Mouse (Mus musculus) erythroid progenitor cell, adult 5-6 weeks (primary cell): ENCODE results near the gene Naxe. TPM values are rescaled to one million over a fixed set of nuclear protein-coding genes. Genes with fewer than 3 reads are reported as not detected.

ENCODE experiments used
- total RNA-seq, 2 experiments: library from RNA; stranded (forward) in 1 of 2; stranded (reverse) in 1 of 2; fragments of 150-400 nt in 1 of 2; fragments of 186-747, 209-891 nt in 1 of 2; gene quantifications; 2 replicates each; pipeline versions ENCODE4 v1.2.3 to v1.2.4; 2015 to 2017; ENCODE audit warnings: low replicate concordance in 2 of 2

Gene Naxe
- total RNA-seq, 2 experiments from 2014 or later: 7.6 to 12.2 TPM

Other genes starting within 250 kb of the Naxe start
- 1.3 TPM in 1 of 2 replicates, not detected in the other for gene Pear1, start 234.2 kb downstream of the Naxe start, total RNA-seq (2015; ENCODE audit: low replicate concordance)
- gene Pear1, start 234.2 kb downstream of the Naxe start, total RNA-seq (2017; ENCODE audit: low replicate concordance): 0.98 and 1.0 TPM in 2 replicates
- gene Sh2d2a, start 211.7 kb downstream of the Naxe start, total RNA-seq (2015; ENCODE audit: low replicate concordance): 1.3 and 1.4 TPM in 2 replicates
- 0.51 and 0.83 TPM in 2 replicates for gene Sh2d2a, start 211.7 kb downstream of the Naxe start, total RNA-seq (2017; ENCODE audit: low replicate concordance)
- 12.6 and 17.7 TPM in 2 replicates for gene Prcc, start 172.9 kb downstream of the Naxe start, total RNA-seq (2015; ENCODE audit: low replicate concordance)
- 12.0 and 13.2 TPM in 2 replicates for gene Prcc, start 172.9 kb downstream of the Naxe start, total RNA-seq (2017; ENCODE audit: low replicate concordance)
- gene Hdgf, start 152.2 kb downstream of the Naxe start, total RNA-seq (2015; ENCODE audit: low replicate concordance): 255 and 262 TPM in 2 replicates
- 349 and 393 TPM in 2 replicates for gene Hdgf, start 152.2 kb downstream of the Naxe start, total RNA-seq (2017; ENCODE audit: low replicate concordance)
- 68.1 and 70.4 TPM in 2 replicates for gene Mrpl24, start 139.0 kb downstream of the Naxe start, total RNA-seq (2015; ENCODE audit: low replicate concordance)
- gene Mrpl24, start 139.0 kb downstream of the Naxe start, total RNA-seq (2017; ENCODE audit: low replicate concordance): 31.3 and 38.0 TPM in 2 replicates
- gene Isg20l2, start 128.2 kb downstream of the Naxe start, total RNA-seq (2015; ENCODE audit: low replicate concordance): 13.3 and 16.8 TPM in 2 replicates
- gene Isg20l2, start 128.2 kb downstream of the Naxe start, total RNA-seq (2017; ENCODE audit: low replicate concordance): 11.6 and 11.7 TPM in 2 replicates
- 2.5 and 5.0 TPM in 2 replicates for gene Rrnad1, start 127.8 kb downstream of the Naxe start, total RNA-seq (2015; ENCODE audit: low replicate concordance)
- 4.9 and 5.3 TPM in 2 replicates for gene Rrnad1, start 127.8 kb downstream of the Naxe start, total RNA-seq (2017; ENCODE audit: low replicate concordance)
- not detected in 2 replicates for gene Crabp2, start 109.8 kb downstream of the Naxe start, total RNA-seq (2015; ENCODE audit: low replicate concordance)
- not detected in 2 replicates for gene Crabp2, start 109.8 kb downstream of the Naxe start, total RNA-seq (2017; ENCODE audit: low replicate concordance)
- not detected in 2 replicates for gene Nes, start 87.4 kb downstream of the Naxe start, total RNA-seq (2015; ENCODE audit: low replicate concordance)
- gene Nes, start 87.4 kb downstream of the Naxe start, total RNA-seq (2017; ENCODE audit: low replicate concordance): not detected in 2 replicates
- not detected in 2 replicates for gene Bcan, start 58.3 kb downstream of the Naxe start, total RNA-seq (2015; ENCODE audit: low replicate concordance)
- gene Bcan, start 58.3 kb downstream of the Naxe start, total RNA-seq (2017; ENCODE audit: low replicate concordance): not detected in 2 replicates
- not detected in 2 replicates for gene Hapln2, start 30.9 kb downstream of the Naxe start, total RNA-seq (2015; ENCODE audit: low replicate concordance)
- not detected in 2 replicates for gene Hapln2, start 30.9 kb downstream of the Naxe start, total RNA-seq (2017; ENCODE audit: low replicate concordance)
- gene Gpatch4, start 15.4 kb downstream of the Naxe start, total RNA-seq (2015; ENCODE audit: low replicate concordance): 3.6 and 8.4 TPM in 2 replicates
- gene Gpatch4, start 15.4 kb downstream of the Naxe start, total RNA-seq (2017; ENCODE audit: low replicate concordance): 3.6 and 5.4 TPM in 2 replicates
- not detected in 2 replicates for gene Ttc24, start 19.8 kb upstream of the Naxe start, total RNA-seq (2015; ENCODE audit: low replicate concordance)
- not detected in 2 replicates for gene Ttc24, start 19.8 kb upstream of the Naxe start, total RNA-seq (2017; ENCODE audit: low replicate concordance)
- 29.8 and 31.4 TPM in 2 replicates for gene Iqgap3, start 23.5 kb upstream of the Naxe start, total RNA-seq (2015; ENCODE audit: low replicate concordance)
- 56.3 and 60.7 TPM in 2 replicates for gene Iqgap3, start 23.5 kb upstream of the Naxe start, total RNA-seq (2017; ENCODE audit: low replicate concordance)
- gene Mef2d, start 83.9 kb upstream of the Naxe start, total RNA-seq (2015; ENCODE audit: low replicate concordance): 36.9 and 37.8 TPM in 2 replicates
- gene Mef2d, start 83.9 kb upstream of the Naxe start, total RNA-seq (2017; ENCODE audit: low replicate concordance): 15.3 and 16.9 TPM in 2 replicates
- gene Rhbg, start 196.2 kb upstream of the Naxe start, total RNA-seq (2015; ENCODE audit: low replicate concordance): not detected in 2 replicates
- not detected in 2 replicates for gene Rhbg, start 196.2 kb upstream of the Naxe start, total RNA-seq (2017; ENCODE audit: low replicate concordance)
- gene Gm38392, start 228.7 kb upstream of the Naxe start, total RNA-seq (2015; ENCODE audit: low replicate concordance): not detected in 2 replicates
- gene Gm38392, start 228.7 kb upstream of the Naxe start, total RNA-seq (2017; ENCODE audit: low replicate concordance): not detected in 2 replicates
- not detected in 2 replicates for gene Tsacc, start 238.5 kb upstream of the Naxe start, total RNA-seq (2015; ENCODE audit: low replicate concordance)
- gene Tsacc, start 238.5 kb upstream of the Naxe start, total RNA-seq (2017; ENCODE audit: low replicate concordance): not detected in 2 replicates
- 105 and 118 TPM in 2 replicates for gene Cct3, start 238.6 kb upstream of the Naxe start, total RNA-seq (2015; ENCODE audit: low replicate concordance)
- 43.0 and 53.2 TPM in 2 replicates for gene Cct3, start 238.6 kb upstream of the Naxe start, total RNA-seq (2017; ENCODE audit: low replicate concordance)